Mouse (Mus musculus): ENCODE measurements around the gene Areg. TPM values are rescaled to one million over a fixed set of nuclear protein-coding genes. Genes with fewer than 3 reads are reported as not detected.

Gene Areg
- polyA plus RNA-seq, 1 experiment from 2014 or later, result 4.0 TPM

- Histone ChIP-seq H3K36me3 (ENCODE audit: control insufficient read depth, insufficient read depth, low read length) (no peaks in the 10 kb centered on the region), H3K4me3 (replicated peaks; ENCODE audit: low read length) (no peak overlapping the region), H3K27ac (ENCODE audit: low read length) (no peak overlapping the region), H3K27me3 (ENCODE audit: control insufficient read depth, insufficient read depth, low read length) (0 out of 2 replicates have a peak, but pooled peaks cover 3% of the 10 kb centered on the region), H3K9ac (ENCODE audit: low read length) (no peak overlapping the region), H3K9me3 (replicated peaks; ENCODE audit: control insufficient read depth, low read length) (no peaks in the 10 kb centered on the region), H3K4me1 (ENCODE audit: control insufficient read depth, insufficient read depth, low read length) (no peaks in the 10 kb centered on the region), H3K4me2 (ENCODE audit: low read depth, low read length) (no peak overlapping the region)
- WGBS, result 87% methylated on average over 9 of the region's 9 CpGs
- no peak for ATAC-seq (ENCODE audit: insufficient read depth, low FRiP score)
Observed at GRCm38 (mm10) chr5:91144971-91145370, 5.6 kb downstream of the Areg start.

GRCm38 (mm10) chr5:91147001-91147400, 7.6 kb downstream of the Areg start:
- Histone ChIP-seq H3K4me2 (ENCODE audit: low read depth, low read length) (no peak overlapping the region), H3K36me3 (ENCODE audit: control insufficient read depth, insufficient read depth, low read length) (no peaks in the 10 kb centered on the region), H3K4me3 (replicated peaks; ENCODE audit: low read length) (no peak overlapping the region), H3K9me3 (replicated peaks; ENCODE audit: control insufficient read depth, low read length) (0 out of 2 replicates have a peak, but pooled peaks cover 4% of the 10 kb centered on the region), H3K27ac (ENCODE audit: low read length) (no peak overlapping the region), H3K9ac (ENCODE audit: low read length) (no peak overlapping the region), H3K27me3 (ENCODE audit: control insufficient read depth, insufficient read depth, low read length) (no peaks in the 10 kb centered on the region), H3K4me1 (ENCODE audit: control insufficient read depth, insufficient read depth, low read length) (no peaks in the 10 kb centered on the region)
- 84% methylated on average over 1 of the region's 1 CpGs for WGBS
- no peak for ATAC-seq (ENCODE audit: insufficient read depth, low FRiP score)

GRCm38 (mm10) chr5:91148054-91148453, 8.7 kb downstream of the Areg start:
- Histone ChIP-seq H3K4me1 (ENCODE audit: control insufficient read depth, insufficient read depth, low read length) (no peaks in the 10 kb centered on the region), H3K9ac (ENCODE audit: low read length) (no peak overlapping the region), H3K4me2 (ENCODE audit: low read depth, low read length) (no peak overlapping the region), H3K36me3 (ENCODE audit: control insufficient read depth, insufficient read depth, low read length) (no peaks in the 10 kb centered on the region), H3K27me3 (ENCODE audit: control insufficient read depth, insufficient read depth, low read length) (no peaks in the 10 kb centered on the region), H3K9me3 (replicated peaks; ENCODE audit: control insufficient read depth, low read length) (0 out of 2 replicates have a peak, but pooled peaks cover 4% of the 10 kb centered on the region), H3K27ac (ENCODE audit: low read length) (no peak overlapping the region), H3K4me3 (replicated peaks; ENCODE audit: low read length) (no peak overlapping the region)
- WGBS, result 70% methylated on average over 2 of the region's 2 CpGs
- no peak for ATAC-seq (ENCODE audit: insufficient read depth, low FRiP score)

GRCm38 (mm10) chr5:91156677-91157076, 17.3 kb downstream of the Areg start:
- ATAC-seq (ENCODE audit: insufficient read depth, low FRiP score), result no peak
- H3K9ac ChIP-seq (ENCODE audit: low read length), result no peak overlapping the region

GRCm38 (mm10) chr5:91157169-91157568, 17.8 kb downstream of the Areg start:
- Histone ChIP-seq H3K27me3 (ENCODE audit: control insufficient read depth, insufficient read depth, low read length) (no peaks in the 10 kb centered on the region), H3K36me3 (ENCODE audit: control insufficient read depth, insufficient read depth, low read length) (no peaks in the 10 kb centered on the region), H3K27ac (ENCODE audit: low read length) (no peak overlapping the region), H3K4me1 (ENCODE audit: control insufficient read depth, insufficient read depth, low read length) (no peaks in the 10 kb centered on the region), H3K4me2 (ENCODE audit: low read depth, low read length) (no peak overlapping the region), H3K9ac (ENCODE audit: low read length) (no peak overlapping the region), H3K4me3 (replicated peaks; ENCODE audit: low read length) (no peak overlapping the region), H3K9me3 (replicated peaks; ENCODE audit: control insufficient read depth, low read length) (no peaks in the 10 kb centered on the region)
- 45% methylated on average over 3 of the region's 3 CpGs for WGBS
- ATAC-seq (ENCODE audit: insufficient read depth, low FRiP score), result no peak

More at GRCm38 (mm10) chr5:91156677-91157076, 17.3 kb downstream of the Areg start:
- no peak overlapping the region for H3K4me2 ChIP-seq (ENCODE audit: low read depth, low read length)
- no peaks in the 10 kb centered on the region for H3K9me3 ChIP-seq (replicated peaks; ENCODE audit: control insufficient read depth, low read length)
- whole genome bisulfite sequencing, result 79% methylated on average over 8 of the region's 8 CpGs
- no peak overlapping the region for H3K4me3 ChIP-seq (replicated peaks; ENCODE audit: low read length)
- no peaks in the 10 kb centered on the region for H3K4me1 ChIP-seq (ENCODE audit: control insufficient read depth, insufficient read depth, low read length)
- no peaks in the 10 kb centered on the region for H3K36me3 ChIP-seq (ENCODE audit: control insufficient read depth, insufficient read depth, low read length)
- no peaks in the 10 kb centered on the region for H3K27me3 ChIP-seq (ENCODE audit: control insufficient read depth, insufficient read depth, low read length)
- no peak overlapping the region for H3K27ac ChIP-seq (ENCODE audit: low read length)

- H3K4me1 ChIP-seq (ENCODE audit: control insufficient read depth, insufficient read depth, low read length), result no peaks in the 10 kb centered on the region
- H3K9me3 ChIP-seq (replicated peaks; ENCODE audit: control insufficient read depth, low read length), result no peaks in the 10 kb centered on the region
- no peak overlapping the region for H3K4me2 ChIP-seq (ENCODE audit: low read depth, low read length)
- H3K9ac ChIP-seq (ENCODE audit: low read length), result no peak overlapping the region
- H3K27ac ChIP-seq (ENCODE audit: low read length), result no peak overlapping the region
- 74% methylated on average over 4 of the region's 4 CpGs for WGBS
- H3K27me3 ChIP-seq (ENCODE audit: control insufficient read depth, insufficient read depth, low read length), result no peaks in the 10 kb centered on the region
- H3K4me3 ChIP-seq (replicated peaks; ENCODE audit: low read length), result no peak overlapping the region
- no peaks in the 10 kb centered on the region for H3K36me3 ChIP-seq (ENCODE audit: control insufficient read depth, insufficient read depth, low read length)
- no peak for ATAC-seq (ENCODE audit: insufficient read depth, low FRiP score)
Observed at GRCm38 (mm10) chr5:91162787-91163186, 23.4 kb downstream of the Areg start.

GRCm38 (mm10) chr5:91166601-91167000, 27.2 kb downstream of the Areg start:
- Histone ChIP-seq H3K4me2 (ENCODE audit: low read depth, low read length) (no peak overlapping the region), H3K4me1 (ENCODE audit: control insufficient read depth, insufficient read depth, low read length) (no peaks in the 10 kb centered on the region), H3K27me3 (ENCODE audit: control insufficient read depth, insufficient read depth, low read length) (no peaks in the 10 kb centered on the region), H3K9ac (ENCODE audit: low read length) (no peak overlapping the region), H3K36me3 (ENCODE audit: control insufficient read depth, insufficient read depth, low read length) (no peaks in the 10 kb centered on the region), H3K9me3 (replicated peaks; ENCODE audit: control insufficient read depth, low read length) (no peaks in the 10 kb centered on the region), H3K27ac (ENCODE audit: low read length) (no peak overlapping the region), H3K4me3 (replicated peaks; ENCODE audit: low read length) (no peak overlapping the region)
- no peak for ATAC-seq (ENCODE audit: insufficient read depth, low FRiP score)
- 77% methylated on average over 5 of the region's 5 CpGs for WGBS

GRCm38 (mm10) chr5:91176397-91176796, 37.0 kb downstream of the Areg start:
- no peak overlapping the region for H3K4me3 ChIP-seq (replicated peaks; ENCODE audit: low read length)
- no peaks in the 10 kb centered on the region for H3K27me3 ChIP-seq (ENCODE audit: control insufficient read depth, insufficient read depth, low read length)
- no peak overlapping the region for H3K27ac ChIP-seq (ENCODE audit: low read length)
- no peaks in the 10 kb centered on the region for H3K9me3 ChIP-seq (replicated peaks; ENCODE audit: control insufficient read depth, low read length)
- no peaks in the 10 kb centered on the region for H3K36me3 ChIP-seq (ENCODE audit: control insufficient read depth, insufficient read depth, low read length)
- H3K4me1 ChIP-seq (ENCODE audit: control insufficient read depth, insufficient read depth, low read length), result no peaks in the 10 kb centered on the region
- no peak for ATAC-seq (ENCODE audit: insufficient read depth, low FRiP score)
- no peak overlapping the region for H3K9ac ChIP-seq (ENCODE audit: low read length)
- H3K4me2 ChIP-seq (ENCODE audit: low read depth, low read length), result no peak overlapping the region

GRCm38 (mm10) chr5:91194572-91194971, 55.2 kb downstream of the Areg start:
- Histone ChIP-seq H3K27me3 (ENCODE audit: control insufficient read depth, insufficient read depth, low read length) (no peaks in the 10 kb centered on the region), H3K27ac (ENCODE audit: low read length) (no peak overlapping the region), H3K9ac (ENCODE audit: low read length) (no peak overlapping the region), H3K9me3 (replicated peaks; ENCODE audit: control insufficient read depth, low read length) (no peaks in the 10 kb centered on the region), H3K4me1 (ENCODE audit: control insufficient read depth, insufficient read depth, low read length) (no peaks in the 10 kb centered on the region), H3K4me2 (ENCODE audit: low read depth, low read length) (no peak overlapping the region), H3K36me3 (ENCODE audit: control insufficient read depth, insufficient read depth, low read length) (no peaks in the 10 kb centered on the region), H3K4me3 (replicated peaks; ENCODE audit: low read length) (no peak overlapping the region)
- 58% methylated on average over 3 of the region's 3 CpGs for WGBS
- peak; percentile 17; the same call in 1 of the 2 replicates for ATAC-seq (ENCODE audit: insufficient read depth, low FRiP score)
